Mouse (Mus musculus): ENCODE measurements at regions not wholly inside any gene's neighbourhood (a gene's known extent, or its start where the extent isn't known, plus 50 kb on each side); places are given as distances from the start of the nearest gene placed in this dataset.

DNA sequence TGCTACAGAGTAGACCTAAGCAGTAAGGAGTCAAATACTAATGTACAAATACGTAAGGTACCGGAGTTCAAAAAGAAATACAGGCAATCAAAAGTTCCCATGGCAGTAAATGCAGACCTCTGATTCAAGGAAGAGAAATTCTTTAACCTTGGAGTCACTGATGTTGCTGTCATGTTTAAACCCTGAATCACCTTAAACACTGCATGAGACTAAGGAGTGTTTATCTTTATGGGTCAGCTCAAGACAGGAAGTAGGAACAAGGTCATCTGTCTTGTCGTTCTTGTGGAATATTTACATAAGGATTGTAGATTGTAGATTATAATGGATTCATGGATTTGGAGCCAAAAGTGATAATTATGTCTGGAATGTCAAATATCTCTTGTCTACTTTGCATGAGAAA, 1708.7 kb upstream of the Slc10a2 start:
- Histone ChIP-seq H3K4me2 (no peak overlapping the region), H3K9me3 (replicated peaks; ENCODE audit: control insufficient read depth, low read length) (no peaks in the 10 kb centered on the region), H3K36me3 (ENCODE audit: control insufficient read depth, insufficient read depth, low read length) (no peaks in the 10 kb centered on the region), H3K27ac (ENCODE audit: low read depth, low read length) (no peak overlapping the region), H3K27me3 (ENCODE audit: control insufficient read depth, insufficient read depth, low read length) (no peaks in the 10 kb centered on the region), H3K4me3 (ENCODE audit: low read depth, low read length) (no peak overlapping the region), H3K4me1 (ENCODE audit: control insufficient read depth, insufficient read depth, low read length) (no peaks in the 10 kb centered on the region), H3K9ac (ENCODE audit: low read depth, low read length) (no peak overlapping the region)
- 59% methylated on average over 3 of the region's 3 CpGs for WGBS (ENCODE audit: insufficient replicate concordance)
- ATAC-seq (replicated peaks; ENCODE audit: insufficient number of reproducible peaks, low FRiP score, low TSS enrichment) = no peak

- Histone ChIP-seq H3K9ac (ENCODE audit: low read depth, low read length) (no peak overlapping the region), H3K4me3 (ENCODE audit: low read depth, low read length) (no peak overlapping the region), H3K9me3 (replicated peaks; ENCODE audit: control insufficient read depth, low read length) (no peaks in the 10 kb centered on the region), H3K27ac (ENCODE audit: low read depth, low read length) (no peak overlapping the region), H3K27me3 (ENCODE audit: control insufficient read depth, insufficient read depth, low read length) (no peaks in the 10 kb centered on the region), H3K36me3 (ENCODE audit: control insufficient read depth, insufficient read depth, low read length) (no peaks in the 10 kb centered on the region), H3K4me1 (ENCODE audit: control insufficient read depth, insufficient read depth, low read length) (no peaks in the 10 kb centered on the region), H3K4me2 (no peak overlapping the region)
- no peak for ATAC-seq (replicated peaks; ENCODE audit: insufficient number of reproducible peaks, low FRiP score, low TSS enrichment)
- 60% methylated on average over 2 of the region's 2 CpGs for WGBS (ENCODE audit: insufficient replicate concordance)
Measured at GRCm38 (mm10) chr8:6807116-6807515, 1702.0 kb upstream of the Slc10a2 start.

- H3K4me1 ChIP-seq (ENCODE audit: control insufficient read depth, insufficient read depth, low read length) = no peaks in the 10 kb centered on the region
- H3K36me3 ChIP-seq (ENCODE audit: control insufficient read depth, insufficient read depth, low read length) = no peaks in the 10 kb centered on the region
- H3K27ac ChIP-seq (ENCODE audit: low read depth, low read length) = no peak overlapping the region
- H3K9ac ChIP-seq (ENCODE audit: low read depth, low read length) = no peak overlapping the region
- H3K4me2 ChIP-seq = no peak overlapping the region
- no peak for ATAC-seq (replicated peaks; ENCODE audit: insufficient number of reproducible peaks, low FRiP score, low TSS enrichment)
- WGBS (ENCODE audit: insufficient replicate concordance) = 72% methylated on average over 1 of the region's 1 CpGs
- H3K9me3 ChIP-seq (replicated peaks; ENCODE audit: control insufficient read depth, low read length) = no peaks in the 10 kb centered on the region
- H3K27me3 ChIP-seq (ENCODE audit: control insufficient read depth, insufficient read depth, low read length) = no peaks in the 10 kb centered on the region
- no peak overlapping the region for H3K4me3 ChIP-seq (ENCODE audit: low read depth, low read length)
Measured at GRCm38 (mm10) chr8:6803199-6803598, 1698.0 kb upstream of the Slc10a2 start.

DNA sequence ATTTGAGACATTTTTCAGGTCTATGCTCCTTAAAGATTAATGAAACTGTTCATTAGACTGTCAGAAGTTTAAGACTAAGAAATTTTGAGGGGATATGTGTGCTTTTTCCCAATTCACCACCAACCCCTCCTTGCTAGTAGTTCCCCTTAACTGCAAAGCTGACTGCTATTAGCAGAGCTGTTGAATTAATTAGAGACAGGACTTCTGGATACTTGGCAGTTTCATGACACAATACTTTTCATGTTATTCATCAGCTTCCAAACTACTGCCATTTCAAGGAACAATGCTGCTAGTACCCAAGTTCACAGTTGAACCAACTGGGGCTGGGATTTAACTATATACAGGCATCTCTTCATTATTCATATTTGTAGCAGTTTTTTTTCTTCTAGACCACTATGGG, 1695.9 kb upstream of the Slc10a2 start:
- Histone ChIP-seq H3K4me1 (ENCODE audit: control insufficient read depth, insufficient read depth, low read length) (no peaks in the 10 kb centered on the region), H3K36me3 (ENCODE audit: control insufficient read depth, insufficient read depth, low read length) (no peaks in the 10 kb centered on the region), H3K4me3 (ENCODE audit: low read depth, low read length) (no peak overlapping the region), H3K9ac (ENCODE audit: low read depth, low read length) (no peak overlapping the region), H3K27me3 (ENCODE audit: control insufficient read depth, insufficient read depth, low read length) (no peaks in the 10 kb centered on the region), H3K9me3 (replicated peaks; ENCODE audit: control insufficient read depth, low read length) (no peaks in the 10 kb centered on the region), H3K4me2 (no peak overlapping the region), H3K27ac (ENCODE audit: low read depth, low read length) (no peak overlapping the region)
- no peak for ATAC-seq (replicated peaks; ENCODE audit: insufficient number of reproducible peaks, low FRiP score, low TSS enrichment)

DNA sequence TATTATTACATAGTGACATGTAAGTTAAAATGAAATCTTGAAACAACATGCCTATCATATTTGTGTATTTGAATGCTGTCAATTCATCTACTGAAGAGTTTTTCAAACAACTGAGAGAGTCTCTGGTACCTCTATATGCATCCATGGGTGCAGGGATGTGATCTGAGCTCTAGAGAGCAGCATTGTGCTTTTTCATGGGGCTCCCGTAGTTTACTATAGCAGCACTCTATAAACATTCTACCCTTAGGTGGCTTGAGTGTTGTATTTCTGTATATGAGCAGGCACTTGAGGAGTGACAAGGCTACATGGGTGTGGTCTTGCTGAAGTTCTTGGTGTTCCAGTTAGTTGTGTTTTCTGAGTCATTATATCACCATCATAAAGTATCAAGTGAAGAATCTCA, 1683.9 kb upstream of the Slc10a2 start:
- H3K36me3 ChIP-seq (ENCODE audit: control insufficient read depth, insufficient read depth, low read length) = no peaks in the 10 kb centered on the region
- H3K9ac ChIP-seq (ENCODE audit: low read depth, low read length) = no peak overlapping the region
- no peak overlapping the region for H3K27ac ChIP-seq (ENCODE audit: low read depth, low read length)
- no peaks in the 10 kb centered on the region for H3K4me1 ChIP-seq (ENCODE audit: control insufficient read depth, insufficient read depth, low read length)
- no peaks in the 10 kb centered on the region for H3K27me3 ChIP-seq (ENCODE audit: control insufficient read depth, insufficient read depth, low read length)
- no peak overlapping the region for H3K4me2 ChIP-seq
- 58% methylated on average over 1 of the region's 1 CpGs for WGBS (ENCODE audit: insufficient replicate concordance)
- H3K4me3 ChIP-seq (ENCODE audit: low read depth, low read length) = no peak overlapping the region
- no peaks in the 10 kb centered on the region for H3K9me3 ChIP-seq (replicated peaks; ENCODE audit: control insufficient read depth, low read length)
- no peak for ATAC-seq (replicated peaks; ENCODE audit: insufficient number of reproducible peaks, low FRiP score, low TSS enrichment)

DNA sequence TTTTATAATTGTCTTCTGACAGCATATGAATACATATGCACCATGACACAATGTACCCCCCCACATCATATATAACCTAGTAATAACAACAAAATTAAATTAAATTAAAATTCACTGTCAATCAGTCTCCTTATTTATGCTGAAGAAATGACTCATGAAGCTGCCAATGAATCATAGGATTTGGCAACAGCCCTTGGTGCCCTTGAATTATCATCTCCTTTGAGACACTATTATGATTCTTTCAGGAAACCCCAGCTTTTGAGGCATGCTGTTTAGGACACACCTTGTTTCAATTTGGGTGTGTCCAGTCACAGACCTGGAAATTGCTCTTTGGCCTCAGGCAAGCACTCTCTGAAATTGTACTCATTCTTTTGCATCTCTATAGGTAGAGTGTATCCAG, 1675.8 kb upstream of the Slc10a2 start:
- Histone ChIP-seq H3K9ac (ENCODE audit: low read depth, low read length) (no peak overlapping the region), H3K4me1 (ENCODE audit: control insufficient read depth, insufficient read depth, low read length) (no peaks in the 10 kb centered on the region), H3K27me3 (ENCODE audit: control insufficient read depth, insufficient read depth, low read length) (no peaks in the 10 kb centered on the region), H3K4me3 (ENCODE audit: low read depth, low read length) (no peak overlapping the region), H3K4me2 (no peak overlapping the region), H3K9me3 (replicated peaks; ENCODE audit: control insufficient read depth, low read length) (no peaks in the 10 kb centered on the region), H3K36me3 (ENCODE audit: control insufficient read depth, insufficient read depth, low read length) (no peaks in the 10 kb centered on the region), H3K27ac (ENCODE audit: low read depth, low read length) (no peak overlapping the region)
- ATAC-seq (replicated peaks; ENCODE audit: insufficient number of reproducible peaks, low FRiP score, low TSS enrichment) = no peak

- whole genome bisulfite sequencing (ENCODE audit: insufficient replicate concordance) = 80% methylated on average over 3 of the region's 3 CpGs
Measured at GRCm38 (mm10) chr8:6775103-6775502, 1670.0 kb upstream of the Slc10a2 start.

GRCm38 (mm10) chr8:6729571-6729970, 1624.4 kb upstream of the Slc10a2 start:
- Histone ChIP-seq H3K9ac (ENCODE audit: low read depth, low read length) (no peak overlapping the region), H3K4me1 (ENCODE audit: control insufficient read depth, insufficient read depth, low read length) (no peaks in the 10 kb centered on the region), H3K4me3 (ENCODE audit: low read depth, low read length) (no peak overlapping the region), H3K9me3 (replicated peaks; ENCODE audit: control insufficient read depth, low read length) (no peaks in the 10 kb centered on the region), H3K36me3 (ENCODE audit: control insufficient read depth, insufficient read depth, low read length) (no peaks in the 10 kb centered on the region), H3K27me3 (ENCODE audit: control insufficient read depth, insufficient read depth, low read length) (no peaks in the 10 kb centered on the region), H3K27ac (ENCODE audit: low read depth, low read length) (no peak overlapping the region), H3K4me2 (no peak overlapping the region)
- ATAC-seq (replicated peaks; ENCODE audit: insufficient number of reproducible peaks, low FRiP score, low TSS enrichment) = no peak
- WGBS (ENCODE audit: insufficient replicate concordance) = 81% methylated on average over 3 of the region's 3 CpGs

More at GRCm38 (mm10) chr8:6775103-6775502, 1670.0 kb upstream of the Slc10a2 start:
- no peak for ATAC-seq (replicated peaks; ENCODE audit: insufficient number of reproducible peaks, low FRiP score, low TSS enrichment)
- Histone ChIP-seq H3K4me2 (no peak overlapping the region), H3K9me3 (replicated peaks; ENCODE audit: control insufficient read depth, low read length) (no peaks in the 10 kb centered on the region), H3K4me3 (ENCODE audit: low read depth, low read length) (no peak overlapping the region), H3K36me3 (ENCODE audit: control insufficient read depth, insufficient read depth, low read length) (no peaks in the 10 kb centered on the region), H3K9ac (ENCODE audit: low read depth, low read length) (no peak overlapping the region), H3K27ac (ENCODE audit: low read depth, low read length) (no peak overlapping the region), H3K4me1 (ENCODE audit: control insufficient read depth, insufficient read depth, low read length) (no peaks in the 10 kb centered on the region), H3K27me3 (ENCODE audit: control insufficient read depth, insufficient read depth, low read length) (no peaks in the 10 kb centered on the region)

GRCm38 (mm10) chr8:6708886-6709449, 1603.8 kb upstream of the Slc10a2 start:
- no peak overlapping the region for H3K27ac ChIP-seq (ENCODE audit: low read depth, low read length)
- no peak overlapping the region for H3K4me3 ChIP-seq (ENCODE audit: low read depth, low read length)
- no peaks in the 10 kb centered on the region for H3K9me3 ChIP-seq (replicated peaks; ENCODE audit: control insufficient read depth, low read length)
- no peak overlapping the region for H3K4me2 ChIP-seq
- no peaks in the 10 kb centered on the region for H3K4me1 ChIP-seq (ENCODE audit: control insufficient read depth, insufficient read depth, low read length)
- H3K27me3 ChIP-seq (ENCODE audit: control insufficient read depth, insufficient read depth, low read length) = no peaks in the 10 kb centered on the region
- H3K9ac ChIP-seq (ENCODE audit: low read depth, low read length) = no peak overlapping the region
- ATAC-seq (replicated peaks; ENCODE audit: insufficient number of reproducible peaks, low FRiP score, low TSS enrichment) = no peak
- 52% methylated on average over 3 of the region's 3 CpGs for WGBS (ENCODE audit: insufficient replicate concordance)
- H3K36me3 ChIP-seq (ENCODE audit: control insufficient read depth, insufficient read depth, low read length) = no peaks in the 10 kb centered on the region

All from heart, embryonic 11.5 days (tissue).